Mouse (Mus musculus): ENCODE measurements around the gene 4930426L09Rik.

GRCm38 (mm10) chr2:18977201-18977805 is 20.8 kb upstream of the 4930426L09Rik start:
- TF ChIP-seq CTCF (IDR thresholded peaks at IDR 0.05; ENCODE audit: insufficient read depth, low read length) (no peak), POLR2A (IDR thresholded peaks at IDR 0.05; ENCODE audit: borderline replicate concordance, extremely low read depth, low read depth, low read length) (no peak)
